Comparison of ENCODE assay signal across 8 mouse cellular contexts in the genomic region with DNA sequence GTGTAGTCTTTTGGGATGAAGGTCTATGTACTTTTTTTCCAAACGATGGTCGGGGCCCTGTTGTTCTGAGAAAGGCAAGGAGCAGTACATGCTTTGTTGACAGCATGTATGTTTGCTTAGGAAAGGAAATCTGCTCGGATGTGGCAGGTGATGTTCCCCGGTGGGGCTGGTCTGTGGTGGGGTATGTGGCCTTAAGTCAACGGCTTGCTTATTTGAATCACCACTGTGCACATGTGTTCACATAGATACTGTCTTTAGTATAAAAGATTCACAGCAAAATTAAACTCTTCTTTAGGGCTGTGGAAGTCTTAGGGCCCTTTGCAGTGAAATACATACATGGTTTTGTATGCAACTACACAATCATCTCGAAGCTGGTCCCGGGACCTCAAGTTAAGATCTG. TPM values are rescaled to one million over a fixed set of nuclear protein-coding genes. Genes with fewer than 3 reads are reported as not detected.
DNase-seq lines count a peak whose midpoint lies in the region; ATAC-seq and TF ChIP-seq lines count a peak whose summit lies in the region.

No protein-coding gene starts in this region.

- TF ChIP-seq CTCF in lung, adult 2 months (IDR thresholded peaks at IDR 0.05; ENCODE audit: insufficient read depth, low read length), result no peak

- WGBS in lung, adult 2 months, result 7% methylated on average over 7 of the region's 7 CpGs
- 53% methylated on average over 7 of the region's 7 CpGs for WGBS in forebrain, embryonic 10.5 days
- 34% methylated on average over 7 of the region's 7 CpGs for WGBS in limb, embryonic 15.5 days

- peak overlapping the region; percentile 82 for H3K4me2 ChIP-seq in limb, embryonic 15.5 days

- no peaks in the 10 kb centered on the region for H3K27me3 ChIP-seq in forebrain, embryonic 10.5 days (ENCODE audit: poor library complexity, severe bottlenecking)
- H3K27me3 ChIP-seq in limb, embryonic 15.5 days, result no peaks in the 10 kb centered on the region

- no peaks in the 10 kb centered on the region for H3K36me3 ChIP-seq in forebrain, embryonic 10.5 days (replicated peaks)
- H3K36me3 ChIP-seq in limb, embryonic 15.5 days, result no peaks in the 10 kb centered on the region

- H3K4me1 ChIP-seq in lung, adult 2 months (ENCODE audit: control insufficient read depth, insufficient read depth, low read length), result peaks cover 18% of the 10 kb centered on the region
- H3K4me1 ChIP-seq in forebrain, embryonic 10.5 days, result peaks cover 39% of the 10 kb centered on the region
- peaks cover 31% of the 10 kb centered on the region for H3K4me1 ChIP-seq in limb, embryonic 15.5 days

- 0 out of 2 replicates have a peak overlapping the region, but pooled peaks have one; percentile 84 for H3K9ac ChIP-seq in limb, embryonic 15.5 days

- no peak for TF ChIP-seq POLR2A in lung, adult 2 months (IDR thresholded peaks at IDR 0.05; ENCODE audit: borderline replicate concordance, extremely low read depth, low read depth, low read length)

- H3K9me3 ChIP-seq in forebrain, embryonic 10.5 days, result no peaks in the 10 kb centered on the region
- no peaks in the 10 kb centered on the region for H3K9me3 ChIP-seq in limb, embryonic 15.5 days

- no peak for ATAC-seq in limb, embryonic 15.5 days (ENCODE audit: insufficient number of reproducible peaks, low FRiP score, low TSS enrichment, low read depth)

- no peak overlapping the region for H3K27ac ChIP-seq in forebrain, embryonic 10.5 days
- H3K27ac ChIP-seq in limb, embryonic 15.5 days, result no peak overlapping the region

- peak overlapping the region; percentile 94 for H3K4me3 ChIP-seq in lung, adult 2 months (replicated peaks; ENCODE audit: extremely low read depth, low read depth, low read length)
- peak overlapping the region; percentile 97 for H3K4me3 ChIP-seq in forebrain, embryonic 10.5 days
- peak overlapping the region; percentile 74 for H3K4me3 ChIP-seq in limb, embryonic 15.5 days

- DNase-seq in lung, adult 2 months, result no peak
- DNase-seq in lung, postnatal 4 days, result no peak
- DNase-seq in forebrain, embryonic 10.5 days (ENCODE audit: extremely low spot score, low spot score), result no peak
- DNase-seq in thymus, adult 18-20 months, result peak; percentile 14 to 46
- DNase-seq in adrenal gland, postnatal 14 days, result no peak
- no peak for DNase-seq in kidney, adult 8-10 months
- no peak for DNase-seq in gastrocnemius, postnatal 4 days (ENCODE audit: low spot score in 2 of 2)

RNA-seq across cellular contexts. Expression of a gene that starts 1.9 kb away (rescaled TPM):
- polyA plus RNA-seq in lung, adult 2 months (2012; rRNA removed), result 35.6 and 40.4 TPM in 2 replicates
- polyA plus RNA-seq in forebrain, embryonic 10.5 days (2016; fragmentation: Nextera tagmentation; extraction: Ambion mirVana), result 16.5 and 18.7 TPM in 2 replicates
- polyA plus RNA-seq in limb, embryonic 15.5 days (2015; fragmentation: Nextera tagmentation; extraction: Ambion mirVana), result 23.4 and 26.6 TPM in 2 replicates
- 42.9 and 43.6 TPM in 2 replicates for total RNA-seq in adrenal gland, postnatal 14 days (2021)
- 10 to 100 TPM; 49.2 to 53.4 TPM for total RNA-seq in gastrocnemius, postnatal 4 days (2021)

RNA-seq across cellular contexts. Expression of a gene that starts 9.0 kb away (rescaled TPM):
- polyA plus RNA-seq in lung, adult 2 months (2012; rRNA removed), result 0.07 and 0.18 TPM in 2 replicates
- polyA plus RNA-seq in forebrain, embryonic 10.5 days (2016; fragmentation: Nextera tagmentation; extraction: Ambion mirVana), result 1.4 TPM in 2 replicates
- polyA plus RNA-seq in limb, embryonic 15.5 days (2015; fragmentation: Nextera tagmentation; extraction: Ambion mirVana), result 0.99 and 1.2 TPM in 2 replicates
- total RNA-seq in adrenal gland, postnatal 14 days (2021), result 0.82 and 1.2 TPM in 2 replicates
- 1 to 10 TPM in 1 of 2 experiments, under 1 TPM in 1; 0.83 to 1.1 TPM for total RNA-seq in gastrocnemius, postnatal 4 days (2021)

RNA-seq across cellular contexts. Expression of a gene that starts 47.7 kb away (rescaled TPM):
- 38.8 and 62.5 TPM in 2 replicates for polyA plus RNA-seq in lung, adult 2 months (2012; rRNA removed)
- 273 and 276 TPM in 2 replicates for polyA plus RNA-seq in forebrain, embryonic 10.5 days (2016; fragmentation: Nextera tagmentation; extraction: Ambion mirVana)
- 195 and 220 TPM in 2 replicates for polyA plus RNA-seq in limb, embryonic 15.5 days (2015; fragmentation: Nextera tagmentation; extraction: Ambion mirVana)
- 332 and 338 TPM in 2 replicates for total RNA-seq in adrenal gland, postnatal 14 days (2021)
- 100 to 1,000 TPM; 144 to 147 TPM for total RNA-seq in gastrocnemius, postnatal 4 days (2021)

Comparison
In these comparisons a context has a peak if more than half of its experiments do, and no peak if none do; other contexts are left out.
1. DNase-seq: peak in thymus, adult 18-20 months (2 of 2); none in lung, adult 2 months (single experiment), lung, postnatal 4 days (0 of 2), forebrain, embryonic 10.5 days (single experiment), adrenal gland, postnatal 14 days (single experiment), kidney, adult 8-10 months (0 of 2) and gastrocnemius, postnatal 4 days (0 of 2).
2. Peak in every context shown above with its lines, with median percentiles within 50 percentile points of each other: H3K4me3 ChIP-seq.